Mouse (Mus musculus) limb, embryonic 10.5 days (tissue): ENCODE measurements around the gene Rngtt. TPM values are rescaled to one million over a fixed set of nuclear protein-coding genes. Genes with fewer than 3 reads are reported as not detected.

Source experiments
- DNase-seq: peaks from one replicate; pipeline ENCODE4 v3.0.0-alpha.2; 2017; ENCODE audit warnings: low spot score
- H3K27ac ChIP-seq: fragments of 300-500 bp; sonication (generic); 2 replicates; pipeline ENCODE4 v1.5.1; 2016; ENCODE audit warnings: mild to moderate bottlenecking
- H3K27me3 ChIP-seq: fragments of 300-500 bp; sonication (generic); 2 replicates; pipeline ENCODE4 v1.6.1; 2016; ENCODE audit warnings: low read depth, mild to moderate bottlenecking; ENCODE audit not compliant: poor library complexity, severe bottlenecking
- H3K36me3 ChIP-seq: fragments of 300-500 bp; sonication (generic); 2 replicates; pipeline ENCODE4 v1.6.1; 2016; ENCODE audit warnings: mild to moderate bottlenecking, moderate library complexity
- H3K4me1 ChIP-seq: fragments of 300-500 bp; sonication (generic); 2 replicates; pipeline ENCODE4 v1.6.1; 2016
- H3K4me3 ChIP-seq: fragments of 300-500 bp; sonication (generic); 2 replicates; pipeline ENCODE4 v1.5.1; 2016; ENCODE audit warnings: mild to moderate bottlenecking, moderate library complexity
- H3K9me3 ChIP-seq: fragments of 300-500 bp; sonication (generic); replicated peaks from 2 replicates; pipeline ENCODE4 v1.6.1; 2016; ENCODE audit warnings: mild to moderate bottlenecking
- WGBS: fragments of 180-500 bp; shearing (Covaris S2); methylation state at CpG from one replicate; pipeline ENCODE4 v1.1.7; 2016; 5-methylcytosine and 5-hydroxymethylcytosine counted together
- polyA plus RNA-seq: library from polyadenylated mRNA; unstranded; fragments of >200 nt; fragmentation: Nextera tagmentation; extraction: Ambion mirVana; gene quantifications from 2 replicates; pipeline ENCODE4 v1.2.1, GENCODE M21; 2016

The Rngtt gene
- 30.3 and 33.8 TPM in 2 replicates for polyA plus RNA-seq

GRCm38 (mm10) chr4:33309764-33310757, at the start of gene Rngtt:
Gene Rngtt, plus strand, starts transcription at chr4:33310311.
- WGBS: 2% methylated on average over 60 of the region's 60 CpGs
- Histone ChIP-seq H3K4me3 (peak within 1 kb of the TSS; percentile 79), H3K9me3 (no peaks in the 10 kb centered on the region), H3K27ac (peak within 1 kb of the TSS; percentile 87), H3K4me1 (peaks cover 11% of the 10 kb centered on the region), H3K36me3 (peaks cover 8% of the 10 kb centered on the region), H3K27me3 (no peaks in the 10 kb centered on the region)
- DNase-seq: peak; percentile 97

DNA sequence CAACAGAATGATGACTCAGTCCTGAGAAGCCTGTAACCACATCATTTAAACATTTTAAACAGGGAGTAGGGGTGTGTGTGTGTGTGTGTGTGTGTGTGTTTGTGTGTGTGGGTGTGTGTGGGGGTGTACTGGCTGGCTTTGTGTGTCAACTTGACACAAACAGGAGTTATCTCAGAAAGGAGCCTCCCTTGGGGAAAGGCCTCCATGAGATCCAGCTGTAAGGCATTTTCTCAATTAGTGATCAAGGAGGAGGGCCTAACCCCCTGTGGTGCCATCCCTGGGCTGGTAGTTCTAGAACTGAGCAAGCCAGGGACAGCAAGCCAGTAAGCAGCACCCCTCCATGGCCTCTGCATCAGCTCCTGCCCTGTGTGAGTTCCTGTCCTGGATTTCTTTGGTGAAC, 49.8 kb upstream of the Rngtt start:
- Histone ChIP-seq H3K27me3 (no peaks in the 10 kb centered on the region), H3K4me1 (peaks cover 9% of the 10 kb centered on the region; the same call in 1 of the 2 replicates), H3K36me3 (no peaks in the 10 kb centered on the region), H3K9me3 (no peaks in the 10 kb centered on the region), H3K27ac (no peak overlapping the region), H3K4me3 (no peak overlapping the region)
- DNase-seq: no peak

- no peak for DNase-seq
- Histone ChIP-seq H3K4me1 (peaks cover 9% of the 10 kb centered on the region; the same call in 1 of the 2 replicates), H3K36me3 (no peaks in the 10 kb centered on the region), H3K27me3 (no peaks in the 10 kb centered on the region), H3K4me3 (no peak overlapping the region), H3K27ac (no peak overlapping the region), H3K9me3 (no peaks in the 10 kb centered on the region)
- WGBS: 66% methylated on average over 7 of the region's 7 CpGs
Measured at GRCm38 (mm10) chr4:33261311-33261753, 48.8 kb upstream of the Rngtt start.

GRCm38 (mm10) chr4:33262897-33263296, 47.2 kb upstream of the Rngtt start:
- no peaks in the 10 kb centered on the region for H3K9me3 ChIP-seq
- DNase-seq: no peak
- peaks cover 9% of the 10 kb centered on the region; the same call in 1 of the 2 replicates for H3K4me1 ChIP-seq
- H3K27ac ChIP-seq: no peak overlapping the region
- no peaks in the 10 kb centered on the region for H3K27me3 ChIP-seq
- H3K36me3 ChIP-seq: no peaks in the 10 kb centered on the region
- WGBS: 77% methylated on average over 1 of the region's 1 CpGs
- no peak overlapping the region for H3K4me3 ChIP-seq

- no peak for DNase-seq
- 87% methylated on average over 11 of the region's 11 CpGs for WGBS
- H3K4me3 ChIP-seq: no peak overlapping the region
- no peaks in the 10 kb centered on the region for H3K36me3 ChIP-seq
- no peaks in the 10 kb centered on the region for H3K9me3 ChIP-seq
- H3K27me3 ChIP-seq: no peaks in the 10 kb centered on the region
- no peak overlapping the region for H3K27ac ChIP-seq
- peaks cover 8% of the 10 kb centered on the region; the same call in 1 of the 2 replicates for H3K4me1 ChIP-seq
Measured at GRCm38 (mm10) chr4:33264979-33265726, 45.0 kb upstream of the Rngtt start.

- Histone ChIP-seq H3K36me3 (no peaks in the 10 kb centered on the region), H3K27ac (peak overlapping the region; percentile 37; the same call in 1 of the 2 replicates), H3K4me1 (peaks cover 6% of the 10 kb centered on the region), H3K9me3 (no peaks in the 10 kb centered on the region), H3K27me3 (no peaks in the 10 kb centered on the region), H3K4me3 (no peak overlapping the region)
- no peak for DNase-seq
- WGBS: 78% methylated on average over 11 of the region's 11 CpGs
Measured at GRCm38 (mm10) chr4:33270386-33271314, 39.5 kb upstream of the Rngtt start.

DNA sequence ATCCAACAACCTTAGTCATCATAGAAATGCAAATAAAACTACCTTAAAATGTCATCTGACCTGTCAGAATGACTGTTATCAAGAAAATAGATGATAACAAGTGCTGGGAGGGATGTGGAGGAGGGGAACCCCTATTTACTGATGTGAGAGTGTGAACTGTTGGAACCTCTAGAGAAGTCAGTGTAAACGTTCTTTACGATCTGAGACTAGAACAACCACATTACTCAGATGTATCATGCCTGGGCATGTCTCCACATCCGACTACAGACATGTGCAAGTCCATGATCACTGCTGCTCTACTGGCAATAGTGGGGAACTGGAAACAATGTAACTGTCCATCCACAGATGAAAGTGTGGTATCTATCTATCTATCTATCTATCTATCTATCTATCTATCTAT, 36.7 kb upstream of the Rngtt start:
- 85% methylated on average over 3 of the region's 3 CpGs for WGBS
- DNase-seq: no peak
- Histone ChIP-seq H3K9me3 (no peaks in the 10 kb centered on the region), H3K4me3 (no peak overlapping the region), H3K36me3 (no peaks in the 10 kb centered on the region), H3K27me3 (no peaks in the 10 kb centered on the region), H3K27ac (no peak overlapping the region), H3K4me1 (peaks cover 6% of the 10 kb centered on the region)

- whole genome bisulfite sequencing: 80% methylated on average over 3 of the region's 3 CpGs
- Histone ChIP-seq H3K4me3 (no peak overlapping the region), H3K27ac (no peak overlapping the region), H3K9me3 (no peaks in the 10 kb centered on the region), H3K27me3 (no peaks in the 10 kb centered on the region), H3K36me3 (no peaks in the 10 kb centered on the region), H3K4me1 (no peaks in the 10 kb centered on the region)
- DNase-seq: no peak
Measured at GRCm38 (mm10) chr4:33281891-33282685, 28.0 kb upstream of the Rngtt start.

DNA sequence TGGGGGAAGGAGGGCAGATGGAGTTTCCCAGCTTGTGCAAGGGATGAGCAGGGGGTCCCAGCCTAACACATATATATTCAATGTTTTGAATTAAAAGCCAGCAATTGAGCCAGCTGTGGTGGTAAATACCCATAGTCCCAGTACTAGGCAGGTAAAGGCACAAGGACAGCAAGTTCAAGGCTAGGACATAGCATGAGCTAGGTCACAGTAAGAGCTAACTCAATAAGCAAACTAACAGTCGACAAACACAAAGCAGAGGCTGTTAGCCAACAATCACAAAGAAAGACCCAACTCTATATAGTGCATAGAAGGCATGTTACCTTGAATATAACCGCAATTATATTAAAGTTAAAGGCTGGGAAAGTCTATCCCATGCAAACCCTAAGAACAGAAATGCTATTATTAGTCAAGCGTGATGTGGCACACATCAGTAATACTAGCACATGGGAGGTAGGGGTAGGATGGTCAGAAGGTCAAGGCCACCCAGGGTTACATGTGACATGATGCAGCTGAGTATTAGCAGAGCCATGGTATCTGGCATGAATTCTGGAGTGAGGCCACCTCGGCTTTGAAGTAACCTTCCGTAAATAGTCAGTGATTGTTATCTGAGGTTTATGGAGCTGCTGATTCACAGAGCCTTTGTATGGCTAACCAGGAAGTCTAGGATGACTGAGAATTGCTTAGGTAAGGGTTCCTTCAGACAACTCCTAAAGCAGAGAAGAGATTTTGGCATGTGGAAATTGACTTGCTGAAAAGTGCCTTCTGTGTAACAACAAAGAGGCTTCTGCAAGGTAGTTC, 25.8 kb upstream of the Rngtt start:
- WGBS: 76% methylated on average over 5 of the region's 5 CpGs
- H3K4me3 ChIP-seq: no peak overlapping the region

DNA sequence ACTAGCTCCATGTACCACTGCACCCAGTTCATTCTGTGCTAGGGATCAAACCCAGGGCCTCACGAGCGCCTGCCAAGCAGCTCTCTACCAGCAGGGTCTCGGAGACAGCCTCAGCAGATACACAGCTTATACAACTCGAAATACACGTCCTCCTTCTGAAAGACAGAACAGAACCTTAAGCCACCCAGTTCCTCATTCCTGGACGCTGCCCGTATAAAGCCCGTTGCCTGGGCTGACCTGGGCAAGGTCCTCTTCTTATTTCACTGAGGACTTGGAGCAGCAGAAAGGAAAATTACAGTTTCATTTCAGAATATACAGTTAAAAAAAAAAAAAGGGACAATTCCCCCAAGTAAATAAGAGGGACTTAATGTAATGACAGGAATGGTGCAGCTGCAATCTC, 24.7 kb upstream of the Rngtt start:
- no peak overlapping the region for H3K27ac ChIP-seq
- WGBS: 86% methylated on average over 8 of the region's 8 CpGs

More for the DNA sequence above, 25.8 kb upstream of the Rngtt start:
- Histone ChIP-seq H3K9me3 (no peaks in the 10 kb centered on the region), H3K27ac (no peak overlapping the region), H3K4me1 (no peaks in the 10 kb centered on the region), H3K36me3 (no peaks in the 10 kb centered on the region), H3K27me3 (no peaks in the 10 kb centered on the region)
- no peak for DNase-seq

DNA sequence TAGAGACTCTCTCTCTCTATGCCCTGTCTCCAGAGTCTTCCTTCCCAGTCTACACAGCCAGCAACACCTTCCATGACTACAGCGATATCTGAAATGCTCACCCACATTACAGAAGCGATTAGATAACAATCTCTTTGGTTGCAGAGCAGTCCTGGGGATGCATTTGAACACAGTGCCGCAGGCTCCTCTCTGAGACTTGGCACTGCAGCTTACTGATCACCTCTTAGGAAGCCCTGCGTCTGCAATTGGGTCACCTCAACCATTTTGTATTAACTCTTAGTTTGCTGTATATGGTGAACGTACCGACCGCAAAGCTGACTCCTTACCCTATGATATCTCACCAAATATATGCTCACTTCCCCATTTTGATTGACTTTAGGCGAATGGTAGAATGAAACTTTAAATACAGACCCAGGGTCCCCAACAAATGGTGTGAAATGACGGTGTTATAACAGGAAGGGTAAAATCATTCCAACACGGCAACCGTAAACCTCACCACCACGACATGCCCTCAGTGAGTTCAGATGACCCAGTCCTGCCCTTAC, 20.9 kb upstream of the Rngtt start:
- 0 out of 2 replicates have a peak, but pooled peaks cover 4% of the 10 kb centered on the region for H3K27me3 ChIP-seq
- no peaks in the 10 kb centered on the region for H3K4me1 ChIP-seq
- no peak overlapping the region for H3K27ac ChIP-seq
- DNase-seq: no peak
- no peaks in the 10 kb centered on the region for H3K36me3 ChIP-seq
- H3K4me3 ChIP-seq: no peak overlapping the region; the same call in 1 of the 2 replicates
- WGBS: 85% methylated on average over 12 of the region's 12 CpGs
- H3K9me3 ChIP-seq: no peaks in the 10 kb centered on the region

More for the DNA sequence above, 24.7 kb upstream of the Rngtt start:
- H3K27me3 ChIP-seq: no peaks in the 10 kb centered on the region
- H3K4me1 ChIP-seq: no peaks in the 10 kb centered on the region
- no peaks in the 10 kb centered on the region for H3K36me3 ChIP-seq
- DNase-seq: no peak
- no peaks in the 10 kb centered on the region for H3K9me3 ChIP-seq
- H3K4me3 ChIP-seq: no peak overlapping the region
